Mouse (Mus musculus) lung, embryonic 14.5 days (tissue): Measurements from ENCODE around the gene Zfp786. TPM values are rescaled to one million over a fixed set of nuclear protein-coding genes. Genes with fewer than 3 reads are reported as not detected.
A peak's percentile ranks its signal among the peaks of the same experiment; 100 is the strongest.

Experiments
- ATAC-seq: fragments of 200-750 bp; cut with Nextera tagmentation; 2 replicates; pipeline ENCODE4 v1.8.0; 2017; ENCODE audit warnings: mild to moderate bottlenecking, moderate TSS enrichment, moderate library complexity; ENCODE audit not compliant: insufficient read depth
- DNase-seq: peaks from one replicate; pipeline ENCODE4 v3.0.0-alpha.2; 2015
- H3K27ac ChIP-seq: fragments of 300-500 bp; sonication (generic); 2 replicates; pipeline ENCODE4 v1.5.1; 2014; ENCODE audit warnings: low read depth, mild to moderate bottlenecking, moderate library complexity
- H3K27me3 ChIP-seq: fragments of 300-500 bp; sonication (generic); 2 replicates; pipeline ENCODE4 v1.6.1; 2014; ENCODE audit warnings: low read length, control low read depth; ENCODE audit not compliant: insufficient read depth
- H3K36me3 ChIP-seq: fragments of 300-500 bp; sonication (generic); 2 replicates; pipeline ENCODE4 v1.6.1; 2014; ENCODE audit warnings: control low read depth; ENCODE audit not compliant: insufficient read depth
- H3K4me1 ChIP-seq: fragments of 300-500 bp; sonication (generic); 2 replicates; pipeline ENCODE4 v1.6.1; 2014; ENCODE audit warnings: antibody characterized with exemption, control low read depth; ENCODE audit not compliant: insufficient read depth
- H3K4me2 ChIP-seq: fragments of 300-500 bp; sonication (generic); 2 replicates; pipeline ENCODE4 v1.6.1; 2014; ENCODE audit warnings: mild to moderate bottlenecking
- H3K4me3 ChIP-seq: fragments of 300-500 bp; sonication (generic); 2 replicates; pipeline ENCODE4 v1.5.1; 2014; ENCODE audit warnings: low read depth, low read length
- H3K9ac ChIP-seq: fragments of 300-500 bp; sonication (generic); 2 replicates; pipeline ENCODE4 v1.6.1; 2014
- H3K9me3 ChIP-seq: fragments of 300-500 bp; sonication (generic); 2 replicates; pipeline ENCODE4 v1.6.1; 2016; ENCODE audit warnings: low read depth, low read length, control low read depth
- CTCF ChIP-seq: IDR thresholded peaks from 2 replicates; pipeline ENCODE4 v1.5.1; 2016; ENCODE audit warnings: antibody characterized with exemption, low read depth
- WGBS: fragments of 180-500 bp; shearing (Covaris S2); extraction: QIAGEN DNeasy Blood & Tissue Kit; methylation state at CpG from one replicate; pipeline ENCODE4 v1.1.7; 2014; 5-methylcytosine and 5-hydroxymethylcytosine counted together
- polyA plus RNA-seq: library from polyadenylated mRNA; unstranded; fragments of >200 nt; fragmentation: Nextera tagmentation; extraction: Ambion mirVana; gene quantifications from 2 replicates; pipeline ENCODE4 v1.2.1, GENCODE M21; 2014

Zfp786 gene
- polyA plus RNA-seq, 1 experiment from 2014 or later = 4.3 TPM

DNA sequence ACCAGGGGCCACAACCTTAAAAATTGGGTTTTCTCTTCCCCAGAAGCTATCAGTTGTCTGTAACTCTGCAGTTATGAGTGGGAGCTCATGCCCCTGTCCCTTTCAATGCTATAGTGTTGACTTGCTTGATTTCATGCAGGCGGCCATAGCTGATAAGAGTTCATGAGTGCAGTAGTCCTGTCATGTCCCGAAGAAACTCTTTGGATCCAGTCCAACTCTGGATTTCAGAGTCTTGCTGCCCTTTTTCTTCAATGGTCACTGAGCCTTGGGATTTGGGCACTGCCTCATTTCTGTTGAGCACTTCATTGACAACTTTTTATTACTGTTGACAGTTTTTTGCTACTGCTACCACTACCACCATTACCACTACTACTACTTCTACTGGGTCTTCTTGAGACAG, 7.0 kb upstream of the Zfp786 start:
- 37% methylated on average over 2 of the region's 2 CpGs for WGBS
- ATAC-seq = no peak
- H3K9ac ChIP-seq = no peak overlapping the region

DNA sequence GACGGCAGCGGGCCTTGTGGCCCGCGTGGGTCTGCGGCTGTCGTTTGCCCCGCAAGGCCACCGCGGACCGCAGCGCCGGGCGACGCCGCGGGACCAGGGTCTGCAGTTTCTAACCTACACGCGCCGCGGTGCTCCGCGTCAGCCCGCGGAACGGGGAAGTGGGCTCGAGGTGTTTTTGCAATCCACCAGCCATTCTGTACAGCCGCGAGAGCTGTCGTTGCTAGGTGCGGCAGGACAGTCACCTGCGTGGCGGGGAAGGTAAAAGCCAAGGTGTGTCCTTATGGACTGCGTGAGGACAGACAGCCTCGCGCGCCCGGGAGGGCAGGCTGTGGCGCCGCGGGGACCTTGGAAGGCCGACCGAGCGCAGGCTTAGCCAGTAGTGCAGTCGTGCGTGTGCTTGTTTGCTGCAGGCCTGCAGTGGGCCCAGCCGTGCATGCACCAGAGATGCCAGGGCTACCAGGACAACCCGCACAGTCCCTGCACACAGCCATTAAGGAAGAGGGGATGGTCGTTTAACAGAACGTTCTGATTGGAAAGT, 5.4 kb upstream of the Zfp786 start:
- Histone ChIP-seq H3K27ac (peak overlapping the region; percentile 94), H3K9ac (peak overlapping the region; percentile 87), H3K4me1 (no peaks in the 10 kb centered on the region; the same call in 1 of the 2 replicates), H3K4me2 (peak overlapping the region; percentile 75), H3K9me3 (no peaks in the 10 kb centered on the region), H3K27me3 (no peaks in the 10 kb centered on the region), H3K4me3 (peak overlapping the region; percentile 90), H3K36me3 (0 out of 2 replicates have a peak, but pooled peaks cover 5% of the 10 kb centered on the region)
- TF ChIP-seq CTCF = no peak
- DNase-seq (peak; percentile 72), ATAC-seq (peak; percentile 71)
- WGBS = under 1% methylated on average over 49 of the region's 49 CpGs

More for the DNA sequence above, 7.0 kb upstream of the Zfp786 start:
- Histone ChIP-seq H3K27ac (no peak overlapping the region), H3K4me3 (no peak overlapping the region), H3K4me2 (no peak overlapping the region), H3K27me3 (no peaks in the 10 kb centered on the region), H3K9me3 (no peaks in the 10 kb centered on the region), H3K4me1 (no peaks in the 10 kb centered on the region; the same call in 1 of the 2 replicates), H3K36me3 (peaks cover 5% of the 10 kb centered on the region; the same call in 1 of the 2 replicates)
- TF ChIP-seq CTCF = no peak
- peak; percentile 7 for DNase-seq

DNA sequence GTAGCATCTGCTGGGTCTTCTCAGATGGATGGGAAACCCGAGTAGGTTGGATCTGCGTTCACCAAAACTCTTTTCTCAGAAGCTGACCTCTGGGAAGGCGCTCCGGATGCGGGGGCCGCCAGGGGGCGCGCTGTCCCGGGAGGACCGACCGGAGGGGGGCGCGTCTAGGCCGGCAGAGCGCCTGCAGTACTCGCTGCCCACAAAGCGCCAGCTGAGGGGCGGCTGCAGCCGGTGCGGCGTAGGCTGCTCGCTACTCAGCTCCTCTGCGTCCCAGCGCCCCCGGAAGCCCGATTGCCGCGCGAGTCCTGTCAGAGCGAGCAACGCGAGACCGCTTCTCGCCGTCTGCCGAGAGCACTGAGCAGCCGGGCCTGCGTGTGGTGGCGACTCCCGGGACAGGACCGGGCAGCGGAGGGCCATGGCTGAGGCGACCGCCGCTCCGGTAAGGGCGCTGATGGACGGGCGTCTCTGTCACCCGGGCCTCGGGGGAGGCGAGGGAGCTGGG, 4.9 kb upstream of the Zfp786 start, which contains the start of gene Zfp398:
Zfp398 (plus strand) TSS at position 180 of the 502 bp plus-strand sequence.
- no peaks in the 10 kb centered on the region for H3K9me3 ChIP-seq
- no peaks in the 10 kb centered on the region; the same call in 1 of the 2 replicates for H3K4me1 ChIP-seq
- 0 out of 2 replicates have a peak, but pooled peaks cover 2% of the 10 kb centered on the region for H3K36me3 ChIP-seq
- DNase-seq (peak; percentile 96), ATAC-seq (peak; percentile 97)
- peak; percentile 87 for TF ChIP-seq CTCF
- under 1% methylated on average over 52 of the region's 52 CpGs for WGBS
- peak within 1 kb of the TSS; percentile 94 for H3K27ac ChIP-seq
- H3K4me2 ChIP-seq = peak within 1 kb of the TSS; percentile 75
- H3K27me3 ChIP-seq = no peaks in the 10 kb centered on the region
- peak within 1 kb of the TSS; percentile 87 for H3K9ac ChIP-seq
- peak within 1 kb of the TSS; percentile 90 for H3K4me3 ChIP-seq

- TF ChIP-seq CTCF = no peak
- Histone ChIP-seq H3K4me1 (no peaks in the 10 kb centered on the region), H3K27ac (no peak overlapping the region), H3K4me3 (no peak overlapping the region), H3K9ac (no peak overlapping the region), H3K9me3 (no peaks in the 10 kb centered on the region), H3K36me3 (no peaks in the 10 kb centered on the region), H3K27me3 (no peaks in the 10 kb centered on the region), H3K4me2 (no peak overlapping the region)
- no peak for ATAC-seq
- WGBS = 73% methylated on average over 1 of the region's 1 CpGs
- DNase-seq = no peak
Measured at GRCm38 (mm10) chr6:47832220-47832619, 1.6 kb upstream of the Zfp786 start.

- Histone ChIP-seq H3K9ac (no peak overlapping the region), H3K4me2 (no peak overlapping the region; the same call in 1 of the 2 replicates), H3K4me1 (no peaks in the 10 kb centered on the region), H3K27me3 (no peaks in the 10 kb centered on the region), H3K36me3 (peaks cover 12% of the 10 kb centered on the region; the same call in 1 of the 2 replicates), H3K4me3 (no peak overlapping the region), H3K9me3 (no peaks in the 10 kb centered on the region), H3K27ac (no peak overlapping the region)
- DNase-seq (peak; percentile 72), ATAC-seq (no peak)
- peak; percentile 61 for TF ChIP-seq CTCF
- WGBS = 33% methylated on average over 1 of the region's 1 CpGs
Measured at GRCm38 (mm10) chr6:47828950-47829349, 1.7 kb downstream of the Zfp786 start.

DNA sequence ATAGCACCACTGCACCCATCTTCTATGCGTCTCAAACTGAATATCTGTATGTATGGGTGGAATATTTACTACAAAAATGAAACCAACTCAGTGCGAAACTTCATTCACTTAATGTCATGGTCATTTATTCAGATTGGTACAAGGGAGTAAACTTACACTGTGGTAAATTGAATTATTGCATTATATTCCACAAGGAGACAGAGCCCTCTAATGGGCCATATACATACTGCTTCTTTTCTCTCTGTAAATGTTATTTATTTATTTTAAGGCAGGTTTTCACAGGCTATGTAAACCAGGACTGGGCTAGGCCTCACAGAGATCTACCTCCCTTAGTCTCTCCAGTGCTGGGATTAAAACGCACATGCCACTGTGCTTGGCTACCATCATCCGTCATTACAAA, 3.2 kb downstream of the Zfp786 start:
- Histone ChIP-seq H3K4me3 (no peak overlapping the region), H3K4me2 (no peak overlapping the region), H3K9ac (no peak overlapping the region), H3K4me1 (no peaks in the 10 kb centered on the region), H3K27ac (no peak overlapping the region), H3K27me3 (no peaks in the 10 kb centered on the region), H3K36me3 (peaks cover 20% of the 10 kb centered on the region; the same call in 1 of the 2 replicates), H3K9me3 (no peaks in the 10 kb centered on the region)
- no peak for TF ChIP-seq CTCF
- 90% methylated on average over 4 of the region's 4 CpGs for WGBS
- ATAC-seq = no peak
- DNase-seq = no peak

DNA sequence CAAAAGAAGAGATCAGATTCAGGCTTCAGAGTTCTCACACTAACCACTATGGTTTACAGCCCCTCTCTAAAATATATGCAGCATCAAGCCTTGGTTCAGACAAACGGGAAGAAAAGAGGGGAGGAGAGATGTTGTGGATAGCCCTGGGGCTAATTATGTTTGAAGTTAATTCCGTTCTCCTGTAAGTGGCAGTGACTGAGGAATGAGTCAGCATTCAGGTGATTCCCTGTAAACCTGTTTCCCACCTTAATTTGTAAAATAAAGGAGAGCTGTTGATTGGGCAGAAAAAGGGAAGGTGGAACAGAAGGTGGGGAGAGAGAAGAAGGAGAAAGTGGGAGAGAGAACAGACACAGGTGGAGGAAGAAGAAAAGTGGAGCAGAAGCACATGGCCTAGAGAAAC, 6.4 kb downstream of the Zfp786 start:
- Histone ChIP-seq H3K9ac (no peak overlapping the region), H3K4me2 (no peak overlapping the region), H3K27ac (no peak overlapping the region), H3K9me3 (no peaks in the 10 kb centered on the region), H3K27me3 (no peaks in the 10 kb centered on the region), H3K36me3 (peaks cover 42% of the 10 kb centered on the region), H3K4me1 (no peaks in the 10 kb centered on the region), H3K4me3 (no peak overlapping the region)
- DNase-seq (no peak), ATAC-seq (no peak)
- 69% methylated on average over 2 of the region's 2 CpGs for WGBS
- TF ChIP-seq CTCF = no peak
